8 mouse cellular contexts compared by ENCODE assay signal in the genomic region with DNA sequence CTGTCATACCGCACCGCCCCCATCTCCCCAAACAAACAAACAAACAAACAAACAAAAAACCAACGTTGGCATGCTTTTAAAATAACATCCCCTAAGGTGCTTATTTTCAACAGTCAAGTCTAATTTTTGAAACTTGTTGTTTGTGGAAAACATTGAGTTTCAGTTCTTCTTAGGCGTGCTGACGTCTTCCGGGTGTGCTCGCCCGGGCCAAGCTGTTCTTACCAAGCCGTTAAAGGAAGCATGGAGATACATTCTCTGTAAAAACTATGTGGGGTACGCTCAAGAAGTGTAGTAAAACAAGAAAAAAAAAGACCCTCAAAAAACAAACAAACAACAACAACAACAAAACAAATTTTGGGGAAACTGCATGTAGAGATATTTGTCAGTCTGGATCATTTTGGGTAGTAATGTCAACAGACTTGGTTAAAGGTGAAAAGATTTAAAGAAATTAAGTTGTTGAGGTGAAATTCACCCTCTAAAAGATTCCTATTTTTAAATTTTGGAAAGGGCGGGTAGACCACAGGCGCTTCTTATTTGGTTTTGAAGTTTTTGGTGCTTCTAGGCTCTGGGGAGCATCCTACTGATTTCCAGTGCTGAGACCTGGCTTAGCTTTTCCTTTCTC. TPM values are rescaled to one million over a fixed set of nuclear protein-coding genes. Genes with fewer than 3 reads are reported as not detected.
DNase-seq lines count a peak whose midpoint lies in the region; ATAC-seq and TF ChIP-seq lines count a peak whose summit lies in the region.

No protein-coding gene starts in this region.

- peak overlapping the region; percentile 56 for H3K9ac ChIP-seq in CH12.LX (ENCODE audit: insufficient read depth, low read depth)
- 0 out of 2 replicates have a peak overlapping the region, but pooled peaks have one; percentile 41 for H3K9ac ChIP-seq in hindbrain, embryonic 12.5 days

- no peaks in the 10 kb centered on the region; the same call in 1 of the 2 replicates for H3K79me2 ChIP-seq in CH12.LX (replicated peaks; ENCODE audit: control insufficient read depth, extremely low read depth, insufficient read depth, poor library complexity, severe bottlenecking)

- DNase-seq in heart, embryonic 10.5 days (ENCODE audit: low spot score) = no peak
- no peak for DNase-seq in heart, adult 8-10 months (ENCODE audit: low spot score)
- peak; percentile 76 for DNase-seq in CH12.LX (ENCODE audit: extremely low read depth)
- DNase-seq in left cerebral cortex, adult 8-10 months (ENCODE audit: low spot score in 2 of 2) = no peak
- DNase-seq in layer of hippocampus, adult 11-12 months (ENCODE audit: low spot score) = no peak
- DNase-seq in adrenal gland, postnatal 25 days = no peak

- peak; percentile 20; the same call in 1 of the 2 replicates for TF ChIP-seq POLR2A in CH12.LX (IDR thresholded peaks at IDR 0.05; ENCODE audit: low read depth, low read length)

- TF ChIP-seq CTCF in CH12.LX (conservative IDR thresholded peaks at IDR 0.05 in 1 of 2, IDR thresholded peaks at IDR 0.05 in 1 of 2; ENCODE audit: low read depth in 2 of 2, low read length in 2 of 2) = no peak

- peak overlapping the region; percentile 63; the same call in 1 of the 2 replicates for H3K4me2 ChIP-seq in CH12.LX (ENCODE audit: insufficient read depth, low read depth, poor library complexity, severe bottlenecking)
- H3K4me2 ChIP-seq in hindbrain, embryonic 12.5 days (replicated peaks) = peak overlapping the region; percentile 56

- no peaks in the 10 kb centered on the region for H3K9me3 ChIP-seq in heart, embryonic 10.5 days
- no peaks in the 10 kb centered on the region for H3K9me3 ChIP-seq in CH12.LX (replicated peaks; ENCODE audit: low read length)
- H3K9me3 ChIP-seq in hindbrain, embryonic 12.5 days (replicated peaks) = no peaks in the 10 kb centered on the region

- no peaks in the 10 kb centered on the region for H3K36me3 ChIP-seq in heart, embryonic 10.5 days
- H3K36me3 ChIP-seq in CH12.LX (replicated peaks in 1 of 2; ENCODE audit: control insufficient read depth in 1 of 2, insufficient read depth in 1 of 2, low read length in 1 of 2) = no peaks in the 10 kb centered on the region
- no peaks in the 10 kb centered on the region for H3K36me3 ChIP-seq in hindbrain, embryonic 12.5 days

- H3K4me3 ChIP-seq in heart, embryonic 10.5 days = peak overlapping the region; percentile 51
- H3K4me3 ChIP-seq in CH12.LX (replicated peaks in 1 of 3; ENCODE audit: low read depth in 2 of 3, low read length in 2 of 3, poor library complexity in 1 of 3) = peak overlapping the region in 1 of 3 experiments; percentile 8
- 0 out of 2 replicates have a peak overlapping the region, but pooled peaks have one; percentile 23 for H3K4me3 ChIP-seq in hindbrain, embryonic 12.5 days

- H3K27ac ChIP-seq in heart, embryonic 10.5 days = peak overlapping the region; percentile 79
- peak overlapping the region; percentile 53; the same call in 1 of the 2 replicates for H3K27ac ChIP-seq in CH12.LX (ENCODE audit: insufficient read depth, low read depth)
- H3K27ac ChIP-seq in hindbrain, embryonic 12.5 days = peak overlapping the region; percentile 81

- peak; percentile 89 for TF ChIP-seq EP300 in CH12.LX (IDR thresholded peaks at IDR 0.05; ENCODE audit: low read length)

- peaks cover 9% of the 10 kb centered on the region for H3K4me1 ChIP-seq in heart, embryonic 10.5 days
- H3K4me1 ChIP-seq in CH12.LX (ENCODE audit: control insufficient read depth in 1 of 2, insufficient read depth in 2 of 2) = peaks cover 6 to 50% of the 10 kb centered on the region in 2 experiments
- H3K4me1 ChIP-seq in hindbrain, embryonic 12.5 days = peaks cover 13% of the 10 kb centered on the region

- in situ Hi-C loops in CH12.LX (cut with MboI; ENCODE audit: low pct_ligation_motif_present, low pct_unique_long_range_greater_than_20kb, low sequenced_read_pairs) = no loop called here

- dilution Hi-C loops in CH12.LX (cut with MboI; ENCODE audit: extremely low pct_ligation_motif_present, extremely low pct_unique_long_range_greater_than_20kb, low sequenced_read_pairs) = no loop called here

- no peak for TF ChIP-seq RAD21 in CH12.LX (IDR thresholded peaks at IDR 0.05; ENCODE audit: low read depth, low read length)

- WGBS in heart, embryonic 10.5 days = 75% methylated on average over 12 of the region's 12 CpGs
- 73% methylated on average over 12 of the region's 12 CpGs for WGBS in hindbrain, embryonic 12.5 days

- no peak for ATAC-seq in hindbrain, embryonic 12.5 days (ENCODE audit: low FRiP score)
- peak; percentile 40; the same call in 1 of the 2 replicates for ATAC-seq in megakaryocyte progenitor cell, adult 5-6 weeks (replicated peaks; ENCODE audit: poor library complexity)

- 0 out of 2 replicates have a peak, but pooled peaks cover 3% of the 10 kb centered on the region for H3K27me3 ChIP-seq in heart, embryonic 10.5 days (ENCODE audit: insufficient read depth, poor library complexity, severe bottlenecking)
- H3K27me3 ChIP-seq in CH12.LX (replicated peaks) = no peaks in the 10 kb centered on the region
- no peaks in the 10 kb centered on the region for H3K27me3 ChIP-seq in hindbrain, embryonic 12.5 days

TF ChIP-seq in CH12.LX, 34 proteins besides CTCF, POLR2A, EP300 and RAD21 (continues in another document):
- TF ChIP-seq MAX (IDR thresholded peaks at IDR 0.05; ENCODE audit: low read length) (no peak), PAX5 (IDR thresholded peaks at IDR 0.05; ENCODE audit: low read length) (no peak), USF1 (IDR thresholded peaks at IDR 0.05; ENCODE audit: low read depth, low read length) (no peak), ZNF384 (IDR thresholded peaks at IDR 0.05; ENCODE audit: low read depth, low read length) (no peak), TCF12 (IDR thresholded peaks at IDR 0.05; ENCODE audit: low read depth, low read length) (peak; percentile 52; the same call in 1 of the 2 replicates), MAFK (IDR thresholded peaks at IDR 0.05; ENCODE audit: insufficient replicate concordance, low read length) (no peak), RCOR1 (conservative IDR thresholded peaks at IDR 0.05; ENCODE audit: low read depth, low read length) (no peak), MYC (IDR thresholded peaks at IDR 0.05; ENCODE audit: low read depth, low read length) (peak; percentile 76; the same call in 1 of the 2 replicates), ZC3H11A (IDR thresholded peaks at IDR 0.05; ENCODE audit: low read depth, low read length) (no peak), TBP (conservative IDR thresholded peaks at IDR 0.05; ENCODE audit: low read depth, low read length) (0 out of 2 replicates have a peak, but pooled peaks have one; percentile 23), IRF4 (IDR thresholded peaks at IDR 0.05; ENCODE audit: low read depth, low read length) (peak; percentile 96), CHD1 (IDR thresholded peaks at IDR 0.05; ENCODE audit: low read depth, low read length) (peak; percentile 91), JUN (IDR thresholded peaks at IDR 0.05; ENCODE audit: insufficient read depth, low read depth, low read length) (no peak), ZKSCAN1 (IDR thresholded peaks at IDR 0.05; ENCODE audit: borderline replicate concordance, low read depth, low read length) (no peak), ELF1 (IDR thresholded peaks at IDR 0.05; ENCODE audit: low read depth, low read length) (peak; percentile 87), POLR2AphosphoS2 (IDR thresholded peaks at IDR 0.05; ENCODE audit: low read depth, low read length) (no peak), GABPA (IDR thresholded peaks at IDR 0.05; ENCODE audit: insufficient replicate concordance, low read depth, low read length) (no peak), MEF2A (IDR thresholded peaks at IDR 0.05; ENCODE audit: borderline replicate concordance, low read depth, low read length) (0 out of 2 replicates have a peak, but pooled peaks have one; percentile 9), BHLHE40 (IDR thresholded peaks at IDR 0.05; ENCODE audit: low read depth, low read length) (peak; percentile 92), NRF1 (IDR thresholded peaks at IDR 0.05; ENCODE audit: low read depth, low read length) (no peak), E2F4 (IDR thresholded peaks at IDR 0.05; ENCODE audit: insufficient replicate concordance, low read depth, low read length) (no peak), UBTF (IDR thresholded peaks at IDR 0.05; ENCODE audit: low read depth, low read length) (no peak), JUND (conservative IDR thresholded peaks at IDR 0.05; ENCODE audit: low read depth, low read length) (0 out of 2 replicates have a peak, but pooled peaks have one; percentile 26), MXI1 (IDR thresholded peaks at IDR 0.05; ENCODE audit: low read depth, low read length) (peak; percentile 38), ETS1 (conservative IDR thresholded peaks at IDR 0.05; ENCODE audit: low read depth, low read length) (peak; percentile 57), CHD2 (IDR thresholded peaks at IDR 0.05; ENCODE audit: low read length) (no peak), NELFE (IDR thresholded peaks at IDR 0.05; ENCODE audit: low read depth, low read length) (no peak)

RNA-seq across cellular contexts. Expression of a gene that starts 23.4 kb away (rescaled TPM):
- 75.1 and 88.2 TPM in 2 replicates for polyA plus RNA-seq in heart, embryonic 10.5 days (2016; fragmentation: Nextera tagmentation; extraction: Ambion mirVana)
- total RNA-seq in heart, adult 8-10 months (2022) = 10 to 100 TPM; 55.7 to 68.3 (median 61.1) TPM
- total RNA-seq in CH12.LX (2012; rRNA removed) (23.0 and 24.6 TPM in 2 replicates), CH12.LX (2014; rRNA removed) (22.2 and 22.3 TPM in 2 replicates)
- 18.6 and 23.4 TPM in 2 replicates for polyA plus RNA-seq in CH12.LX (2012; ENCODE audit: insufficient read length, low read depth)
- 77.4 and 79.3 TPM in 2 replicates for polyA plus RNA-seq in hindbrain, embryonic 12.5 days (2016; fragmentation: Nextera tagmentation; extraction: Ambion mirVana)
- 22.1 and 25.9 TPM in 2 replicates for total RNA-seq in megakaryocyte progenitor cell, adult 5-6 weeks (2015)
- 24.7 and 25.1 TPM in 2 replicates for total RNA-seq in megakaryocyte progenitor cell, adult 5-6 weeks (2017)
- 10 to 100 TPM; 64.0 to 86.2 (median 81.6) TPM for total RNA-seq in left cerebral cortex, adult 8-10 months (2022)
- total RNA-seq in adrenal gland, postnatal 25 days (2021) = 18.6 and 25.1 TPM in 2 replicates

RNA-seq across cellular contexts. Expression of a gene that starts 43.3 kb away (rescaled TPM):
- 209 and 212 TPM in 2 replicates for polyA plus RNA-seq in heart, embryonic 10.5 days (2016; fragmentation: Nextera tagmentation; extraction: Ambion mirVana)
- 10 to 100 TPM; 76.7 to 95.7 (median 82.9) TPM for total RNA-seq in heart, adult 8-10 months (2022)
- total RNA-seq in CH12.LX (2012; rRNA removed) (85.2 and 126 TPM in 2 replicates), CH12.LX (2014; rRNA removed) (64.8 and 74.2 TPM in 2 replicates)
- polyA plus RNA-seq in CH12.LX (2012; ENCODE audit: insufficient read length, low read depth) = 439 and 608 TPM in 2 replicates
- polyA plus RNA-seq in hindbrain, embryonic 12.5 days (2016; fragmentation: Nextera tagmentation; extraction: Ambion mirVana) = 265 and 297 TPM in 2 replicates
- total RNA-seq in megakaryocyte progenitor cell, adult 5-6 weeks (2015) = 101 and 132 TPM in 2 replicates
- 384 and 526 TPM in 2 replicates for total RNA-seq in megakaryocyte progenitor cell, adult 5-6 weeks (2017)
- total RNA-seq in left cerebral cortex, adult 8-10 months (2022) = 100 to 1,000 TPM in 3 of 4 experiments, 10 to 100 TPM in 1; 95.2 to 110 (median 106) TPM
- total RNA-seq in adrenal gland, postnatal 25 days (2021) = 77.8 and 94.0 TPM in 2 replicates
